Mouse (Mus musculus) MEL (cell line): ENCODE data around the gene Hdac1. TPM values are rescaled to one million over a fixed set of nuclear protein-coding genes. Genes with fewer than 3 reads are reported as not detected.
A peak's percentile ranks its signal among the peaks of the same experiment; 100 is the strongest.

Source experiments
- DNase-seq: peaks from one replicate; pipeline ENCODE4 v3.0.0; 2011; ENCODE audit warnings: low read depth, low spot score
- H3K27ac ChIP-seq: 2 replicates; pipeline ENCODE4 v1.5.1; 2012; ENCODE audit warnings: low read depth, mild to moderate bottlenecking, control low read depth, low read length, moderate library complexity; ENCODE audit not compliant: control insufficient read depth
- H3K27me3 ChIP-seq, 2 experiments: fragments of 150-350 bp in 1 of 2; sonication (generic) in 1 of 2; 2 replicates each; pipeline ENCODE4 v1.6.1; 2012; ENCODE audit warnings: low read length in 2 of 2, mild to moderate bottlenecking in 2 of 2, improper control_type of control experiment in 1 of 2, moderate library complexity in 1 of 2; ENCODE audit not compliant: insufficient read depth in 2 of 2, control insufficient read depth in 1 of 2
- H3K36me3 ChIP-seq, 2 experiments: 2 replicates each; pipeline ENCODE4 v1.6.1; 2012 to 2014; ENCODE audit warnings: low read length in 2 of 2, improper control_type of control experiment in 1 of 2, inconsistent platforms in 1 of 2, mild to moderate bottlenecking in 1 of 2; ENCODE audit not compliant: insufficient read depth in 2 of 2, control insufficient read depth in 1 of 2
- H3K4me1 ChIP-seq, 2 experiments: fragments of 150-350 bp in 1 of 2; sonication (generic) in 1 of 2; 2 replicates each; pipeline ENCODE4 v1.6.1; 2012; ENCODE audit warnings: low read length in 2 of 2, improper control_type of control experiment in 1 of 2, mild to moderate bottlenecking in 1 of 2; ENCODE audit not compliant: insufficient read depth in 2 of 2, control insufficient read depth in 1 of 2
- H3K4me3 ChIP-seq, 2 experiments: fragments of 150-350 bp in 1 of 2; sonication (generic) in 1 of 2; 2 replicates each; pipeline ENCODE4 v1.5.1; 2012; ENCODE audit warnings: low read depth in 2 of 2, low read length in 2 of 2, mild to moderate bottlenecking in 2 of 2, moderate library complexity in 2 of 2, control low read depth in 1 of 2, improper control_type of control experiment in 1 of 2; ENCODE audit not compliant: control insufficient read depth in 1 of 2, insufficient read depth in 1 of 2
- H3K79me2 ChIP-seq: 2 replicates; pipeline ENCODE4 v1.6.1; 2012; ENCODE audit warnings: mild to moderate bottlenecking, low read length, moderate library complexity; ENCODE audit not compliant: control insufficient read depth, poor library complexity, insufficient read depth
- H3K9ac ChIP-seq: 2 replicates; pipeline ENCODE4 v1.6.1; 2012; ENCODE audit warnings: low read depth, mild to moderate bottlenecking, control low read depth, low read length, moderate library complexity; ENCODE audit not compliant: control insufficient read depth, poor library complexity, severe bottlenecking
- H3K9me3 ChIP-seq: fragments of 150-350 bp; sonication (generic); replicated peaks from 2 replicates; pipeline ENCODE4 v1.6.1; 2012; ENCODE audit warnings: mild to moderate bottlenecking, low read length, improper control_type of control experiment, moderate library complexity; ENCODE audit not compliant: insufficient read depth
- BHLHE40 ChIP-seq: IDR thresholded peaks from 2 replicates; pipeline ENCODE4 v1.6.1; 2012; ENCODE audit warnings: low read depth, mild to moderate bottlenecking, inconsistent platforms, low read length, improper control_type of control experiment, borderline replicate concordance
- CHD2 ChIP-seq: IDR thresholded peaks from 2 replicates; pipeline ENCODE4 v1.6.1; 2011; ENCODE audit warnings: low read length, improper control_type of control experiment
- E2F4 ChIP-seq: IDR thresholded peaks from 2 replicates; pipeline ENCODE4 v1.6.1; 2011; ENCODE audit warnings: low read depth, low read length, improper control_type of control experiment, borderline replicate concordance
- ELF1 ChIP-seq: IDR thresholded peaks from 2 replicates; pipeline ENCODE4 v1.6.1; 2014; ENCODE audit warnings: low read depth, mild to moderate bottlenecking, inconsistent platforms, low read length, improper control_type of control experiment, moderate library complexity
- EP300 ChIP-seq, 2 experiments: IDR thresholded peaks; 2 replicates each; pipeline ENCODE4 v1.6.1; 2011; ENCODE audit warnings: improper control_type of control experiment in 2 of 2, low read length in 2 of 2, low read depth in 1 of 2, mild to moderate bottlenecking in 1 of 2
- GABPA ChIP-seq: IDR thresholded peaks from 2 replicates; pipeline ENCODE4 v1.6.1; 2012; ENCODE audit warnings: low read depth, mild to moderate bottlenecking, inconsistent platforms, low read length, improper control_type of control experiment, moderate library complexity
- HCFC1 ChIP-seq: IDR thresholded peaks from 2 replicates; pipeline ENCODE4 v1.6.1; 2012; ENCODE audit warnings: low read depth, mild to moderate bottlenecking, inconsistent platforms, low read length, improper control_type of control experiment, moderate library complexity
- JUND ChIP-seq: IDR thresholded peaks from 2 replicates; pipeline ENCODE4 v1.6.1; 2011; ENCODE audit warnings: low read depth, mild to moderate bottlenecking, improper control_type of control experiment, low read length
- MAFK ChIP-seq: IDR thresholded peaks from 2 replicates; pipeline ENCODE4 v1.6.1; 2011; ENCODE audit warnings: low read depth, mild to moderate bottlenecking, low read length, improper control_type of control experiment, borderline replicate concordance
- MAZ ChIP-seq: IDR thresholded peaks from 2 replicates; pipeline ENCODE4 v1.6.1; 2012; ENCODE audit warnings: low read depth, mild to moderate bottlenecking, inconsistent platforms, low read length, improper control_type of control experiment
- MEF2A ChIP-seq: IDR thresholded peaks from 2 replicates; pipeline ENCODE4 v1.6.1; 2014; ENCODE audit warnings: low read depth, mild to moderate bottlenecking, inconsistent platforms, low read length, improper control_type of control experiment; ENCODE audit not compliant: poor library complexity, insufficient replicate concordance, severe bottlenecking; ENCODE audit errors: extremely low read depth
- MXI1 ChIP-seq: IDR thresholded peaks from 2 replicates; pipeline ENCODE4 v1.6.1; 2011; ENCODE audit warnings: mild to moderate bottlenecking, low read depth, low read length, improper control_type of control experiment
- MYB ChIP-seq: IDR thresholded peaks from 2 replicates; pipeline ENCODE4 v1.6.1; 2011; ENCODE audit warnings: mild to moderate bottlenecking, low read depth, low read length, improper control_type of control experiment
- NELFE ChIP-seq: IDR thresholded peaks from 2 replicates; pipeline ENCODE4 v1.6.1; 2011; ENCODE audit warnings: low read depth, low read length, improper control_type of control experiment
- NRF1 ChIP-seq: IDR thresholded peaks from 2 replicates; pipeline ENCODE4 v1.6.1; 2014; ENCODE audit warnings: low read depth, mild to moderate bottlenecking, inconsistent platforms, low read length, improper control_type of control experiment, moderate library complexity; ENCODE audit not compliant: poor library complexity, insufficient read depth, severe bottlenecking
- POLR2A ChIP-seq, 2 experiments: IDR thresholded peaks; 2 replicates each; pipeline ENCODE4 v1.6.1; 2011 to 2012; ENCODE audit warnings: low read length in 2 of 2, mild to moderate bottlenecking in 2 of 2, control low read depth in 1 of 2, improper control_type of control experiment in 1 of 2, low read depth in 1 of 2, moderate library complexity in 1 of 2; ENCODE audit not compliant: control insufficient read depth in 1 of 2, insufficient read depth in 1 of 2, poor library complexity in 1 of 2
- POLR2AphosphoS2 ChIP-seq: IDR thresholded peaks from 2 replicates; pipeline ENCODE4 v1.6.1; 2011; ENCODE audit warnings: low read length, improper control_type of control experiment
- SIN3A ChIP-seq: IDR thresholded peaks from 2 replicates; pipeline ENCODE4 v1.6.1; 2012; ENCODE audit warnings: low read length, improper control_type of control experiment, inconsistent platforms
- TAL1 ChIP-seq: IDR thresholded peaks from 2 replicates; pipeline ENCODE4 v1.6.1; 2012; ENCODE audit warnings: mild to moderate bottlenecking, inconsistent platforms, low read length, moderate library complexity, mixed read lengths
- TBP ChIP-seq: IDR thresholded peaks from 2 replicates; pipeline ENCODE4 v1.8.0; 2011; ENCODE audit warnings: low read depth, low read length, improper control_type of control experiment
- TCF12 ChIP-seq: IDR thresholded peaks from 2 replicates; pipeline ENCODE4 v1.6.1; 2014; ENCODE audit warnings: low read depth, mild to moderate bottlenecking, inconsistent platforms, low read length, improper control_type of control experiment, moderate library complexity
- UBTF ChIP-seq: IDR thresholded peaks from 2 replicates; pipeline ENCODE4 v1.6.1; 2012; ENCODE audit warnings: low read depth, mild to moderate bottlenecking, inconsistent platforms, low read length, improper control_type of control experiment, moderate library complexity, borderline replicate concordance; ENCODE audit not compliant: insufficient read depth
- USF1 ChIP-seq: IDR thresholded peaks from 2 replicates; pipeline ENCODE4 v1.6.1; 2014; ENCODE audit warnings: low read depth, mild to moderate bottlenecking, inconsistent platforms, low read length, improper control_type of control experiment, moderate library complexity
- USF2 ChIP-seq, 2 experiments: IDR thresholded peaks; 2 replicates each; pipeline ENCODE4 v1.6.1; 2011 to 2012; ENCODE audit warnings: improper control_type of control experiment in 2 of 2, low read length in 2 of 2, borderline replicate concordance in 1 of 2, inconsistent platforms in 1 of 2, low read depth in 1 of 2, mild to moderate bottlenecking in 1 of 2; ENCODE audit not compliant: insufficient read depth in 1 of 2
- ZKSCAN1 ChIP-seq: IDR thresholded peaks from 2 replicates; pipeline ENCODE4 v1.6.1; 2012; ENCODE audit warnings: low read depth, mild to moderate bottlenecking, inconsistent platforms, low read length, improper control_type of control experiment, moderate library complexity
- ZMIZ1 ChIP-seq: IDR thresholded peaks from 2 replicates; pipeline ENCODE4 v1.6.1; 2012; ENCODE audit warnings: low read depth, mild to moderate bottlenecking, inconsistent platforms, low read length, improper control_type of control experiment, moderate library complexity
- ZNF384 ChIP-seq: IDR thresholded peaks from 2 replicates; pipeline ENCODE4 v1.6.1; 2012; ENCODE audit warnings: low read depth, mild to moderate bottlenecking, inconsistent platforms, low read length, improper control_type of control experiment
- polyA plus RNA-seq, 2 experiments: library from polyadenylated mRNA; stranded (reverse) in 1 of 2; unstranded in 1 of 2; fragments of >175 nt in 1 of 2; fragments of >200 nt in 1 of 2; gene quantifications; 2 replicates each; pipeline versions ENCODE4 v1.2.1 to v1.2.4; 2012; ENCODE audit warnings: low replicate concordance in 2 of 2, low read depth in 1 of 2; ENCODE audit not compliant: insufficient read length in 2 of 2, insufficient read depth in 1 of 2, missing spikeins in 1 of 2
- total RNA-seq: library from RNA; depleted of rRNA; stranded (reverse); fragments of 300-350 nt; gene quantifications from 2 replicates; pipeline ENCODE4 v1.2.3, GENCODE M21; 2012

Hdac1 gene
- total and polyA plus RNA-seq, 3 experiments: 38.9 to 185 (median 108) TPM

DNA sequence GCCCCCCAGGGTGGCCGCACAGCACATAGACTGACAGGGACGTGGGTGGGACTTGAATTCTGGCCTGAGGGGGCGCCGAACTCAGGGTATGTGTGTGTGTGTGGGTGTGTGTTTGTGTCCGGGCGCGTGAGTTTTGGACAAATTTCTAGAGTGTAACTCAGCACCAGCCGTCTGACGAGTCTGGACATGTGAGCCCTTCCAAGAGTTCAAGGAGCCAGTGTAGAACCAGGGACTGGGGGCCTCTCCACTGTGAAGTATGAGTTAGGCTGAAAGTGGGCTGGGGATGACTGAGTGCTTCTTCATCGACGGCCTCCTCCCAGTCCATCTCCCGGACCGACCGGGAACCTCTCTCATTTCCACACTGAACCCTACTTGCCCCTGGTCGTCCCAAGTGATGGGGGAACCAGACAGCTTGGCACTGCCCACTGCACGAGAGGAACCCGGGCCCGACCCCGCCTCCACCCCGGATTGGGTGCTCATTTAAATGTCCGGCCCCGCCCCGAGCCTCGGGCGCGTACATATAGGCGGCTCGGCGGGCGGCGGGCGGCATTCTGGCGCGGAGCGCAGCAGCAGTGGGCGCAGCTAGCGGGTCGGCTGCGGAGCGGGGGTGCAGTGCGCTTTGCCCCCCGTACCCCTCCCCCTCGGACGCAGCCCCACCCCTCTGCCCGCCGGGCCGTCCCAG is 29.3 kb downstream of the Hdac1 start, which contains the start of gene Marcksl1:
Gene Marcksl1, plus strand, starts transcription at position 496 of the 682 bp plus-strand sequence.
- TF ChIP-seq POLR2A (IDR thresholded peaks at IDR 0.05; ENCODE audit: control insufficient read depth in 1 of 2, insufficient read depth in 1 of 2, low read depth in 1 of 2, low read length in 2 of 2, poor library complexity in 1 of 2) (peak; percentile 85 to 86), MXI1 (peak; percentile 27; the same call in 1 of the 2 replicates), ELF1 (0 out of 2 replicates have a peak, but pooled peaks have one; percentile 5), NELFE (peak; percentile 88), HCFC1 (peak; percentile 39; the same call in 1 of the 2 replicates), BHLHE40 (peak; percentile 79), POLR2AphosphoS2 (peak; percentile 80), ZMIZ1 (peak; percentile 98), GABPA (no peak), TAL1 (no peak), SIN3A (peak; percentile 66), TBP (peak; percentile 89), E2F4 (no peak), TCF12 (peak; percentile 58; the same call in 1 of the 2 replicates), ZKSCAN1 (no peak), MAZ (peak; percentile 26; the same call in 1 of the 2 replicates)
- TF ChIP-seq, all 39 proteins: peak for 12
- no peaks in the 10 kb centered on the region for H3K36me3 ChIP-seq
- no peaks in the 10 kb centered on the region for H3K9me3 ChIP-seq
- H3K9ac ChIP-seq: peak within 1 kb of the TSS; percentile 88
- H3K79me2 ChIP-seq: no peaks in the 10 kb centered on the region; the same call in 1 of the 2 replicates
- no peaks in the 10 kb centered on the region for H3K4me1 ChIP-seq
- no peak within 1 kb of the TSS for H3K27ac ChIP-seq
- no peaks in the 10 kb centered on the region for H3K27me3 ChIP-seq
- peak within 1 kb of the TSS; percentile 67 to 93 for H3K4me3 ChIP-seq
- peak; percentile 87 for DNase-seq

DNA sequence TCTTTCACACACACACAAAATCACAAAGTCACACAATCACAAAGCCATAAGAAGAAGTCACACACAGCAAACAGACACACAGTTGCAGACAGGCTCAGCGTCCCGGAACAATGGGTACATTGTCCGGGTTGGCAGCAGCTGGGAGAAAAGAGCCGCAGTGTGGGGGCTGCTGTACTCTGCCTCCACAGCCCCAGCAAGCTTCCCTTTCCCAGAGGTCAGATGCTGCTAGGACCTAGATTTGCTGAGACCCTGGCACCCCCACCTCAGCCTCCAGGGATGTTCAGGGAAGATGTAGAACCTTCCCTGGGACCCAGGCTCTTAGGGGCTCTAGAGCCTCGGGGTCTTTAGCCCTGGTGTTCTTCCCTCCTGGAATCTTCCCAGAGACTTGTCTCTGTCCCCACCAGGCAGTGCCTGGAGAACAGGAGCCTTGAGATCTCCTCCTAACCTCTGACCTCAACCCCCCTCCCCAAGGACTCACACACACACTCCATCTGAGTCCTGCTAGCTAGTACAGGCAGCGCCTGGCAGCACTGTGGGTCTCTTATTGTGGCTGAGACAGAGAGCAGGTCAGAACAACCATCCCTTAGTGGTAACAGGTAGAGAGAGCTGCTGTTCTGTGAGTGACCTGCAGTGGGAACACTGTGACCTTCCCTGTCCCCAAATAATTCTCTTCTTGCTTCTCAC is 31.0 kb downstream of the Hdac1 start:
- no peak overlapping the region for H3K9ac ChIP-seq
- H3K4me3 ChIP-seq: no peak overlapping the region
- no peaks in the 10 kb centered on the region for H3K27me3 ChIP-seq
- H3K79me2 ChIP-seq: no peaks in the 10 kb centered on the region; the same call in 1 of the 2 replicates
- no peak overlapping the region for H3K27ac ChIP-seq
- H3K9me3 ChIP-seq: no peaks in the 10 kb centered on the region
- no peaks in the 10 kb centered on the region for H3K36me3 ChIP-seq
- H3K4me1 ChIP-seq: peaks cover 0 to 6% of the 10 kb centered on the region in 2 experiments; a peak in 2 of 4 replicates
- TF ChIP-seq GABPA (no peak), USF2 (IDR thresholded peaks at IDR 0.05; ENCODE audit: borderline replicate concordance in 1 of 2, insufficient read depth in 1 of 2, low read depth in 1 of 2, low read length in 2 of 2) (no peak), ZNF384 (no peak), EP300 (IDR thresholded peaks at IDR 0.05; ENCODE audit: low read depth in 1 of 2, low read length in 2 of 2) (no peak), USF1 (no peak), MYB (no peak), ELF1 (no peak), TBP (no peak), JUND (no peak), MEF2A (no peak), HCFC1 (no peak), CHD2 (no peak), SIN3A (no peak), BHLHE40 (no peak), MAFK (no peak), UBTF (no peak), ZMIZ1 (no peak), MXI1 (no peak), NRF1 (no peak)
- DNase-seq: no peak
